Mouse (Mus musculus) limb, embryonic 13.5 days (tissue): ENCODE data around the gene Myl6. TPM values are rescaled to one million over a fixed set of nuclear protein-coding genes. Genes with fewer than 3 reads are reported as not detected.
"Not testable (repeated sequence)": the region's sequence is repeated elsewhere in the genome, so short reads cannot be mapped to it uniquely, and the experiment has no call there.

Experiments
- ATAC-seq: fragments of 200-750 bp; cut with Nextera tagmentation; 2 replicates; pipeline ENCODE4 v1.8.0; 2017; ENCODE audit warnings: low read depth, moderate number of reproducible peaks, moderate TSS enrichment; ENCODE audit not compliant: low FRiP score
- H3K27ac ChIP-seq: fragments of 300-500 bp; sonication (generic); 2 replicates; pipeline ENCODE4 v1.5.1; 2015; ENCODE audit warnings: inconsistent platforms, mild to moderate bottlenecking, moderate library complexity
- H3K27me3 ChIP-seq: fragments of 300-500 bp; sonication (generic); 2 replicates; pipeline ENCODE4 v1.6.1; 2015; ENCODE audit warnings: mild to moderate bottlenecking, inconsistent platforms
- H3K36me3 ChIP-seq: fragments of 300-500 bp; sonication (generic); 2 replicates; pipeline ENCODE4 v1.6.1; 2015; ENCODE audit warnings: inconsistent platforms, mild to moderate bottlenecking, moderate library complexity
- H3K4me1 ChIP-seq: fragments of 300-500 bp; sonication (generic); 2 replicates; pipeline ENCODE4 v1.6.1; 2015; ENCODE audit warnings: inconsistent platforms
- H3K4me2 ChIP-seq: fragments of 300-500 bp; sonication (generic); replicated peaks from 2 replicates; pipeline ENCODE4 v1.6.1; 2015; ENCODE audit warnings: inconsistent platforms, mild to moderate bottlenecking, moderate library complexity
- H3K4me3 ChIP-seq: fragments of 300-500 bp; sonication (generic); 2 replicates; pipeline ENCODE4 v1.5.1; 2015; ENCODE audit warnings: moderate library complexity, mild to moderate bottlenecking, inconsistent platforms
- H3K9ac ChIP-seq: fragments of 300-500 bp; sonication (generic); 2 replicates; pipeline ENCODE4 v1.6.1; 2015; ENCODE audit warnings: mild to moderate bottlenecking, inconsistent platforms
- H3K9me3 ChIP-seq: fragments of 300-500 bp; sonication (generic); 2 replicates; pipeline ENCODE4 v1.6.1; 2016; ENCODE audit warnings: inconsistent platforms
- WGBS: fragments of 180-500 bp; shearing (Covaris S2); methylation state at CpG from one replicate; pipeline ENCODE4 v1.1.7; 2015; 5-methylcytosine and 5-hydroxymethylcytosine counted together
- polyA plus RNA-seq: library from polyadenylated mRNA; unstranded; fragments of >200 nt; fragmentation: Nextera tagmentation; extraction: Ambion mirVana; gene quantifications from 2 replicates; pipeline ENCODE4 v1.2.1, GENCODE M21; 2015

The Myl6 gene
- polyA plus RNA-seq, 1 experiment from 2014 or later = 1,077 TPM

DNA sequence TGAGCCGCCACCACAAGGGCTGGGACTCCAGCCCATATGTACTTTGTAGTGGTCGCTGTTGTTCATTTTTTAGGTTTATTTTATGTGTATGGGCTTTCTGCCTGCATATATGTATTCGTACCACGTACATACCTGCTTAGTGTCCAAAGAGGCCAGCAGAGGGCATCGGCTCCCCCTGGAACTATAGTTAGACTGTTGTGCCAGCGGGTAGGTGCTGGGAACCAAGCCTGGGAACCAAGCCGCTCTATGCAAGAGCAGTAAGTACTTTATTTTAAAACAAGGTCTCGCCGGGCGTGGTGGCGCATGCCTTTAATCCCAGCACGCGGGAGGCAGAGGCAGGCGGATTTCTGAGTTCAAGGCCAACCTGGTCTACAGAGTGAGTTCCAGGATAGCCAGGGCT is 12.0 kb upstream of the Myl6 start:
- H3K27ac ChIP-seq = no peak overlapping the region
- no peak for ATAC-seq
- H3K9ac ChIP-seq = no peak overlapping the region

GRCm38 (mm10) chr10:128505371-128505667 is 11.4 kb upstream of the Myl6 start:
- not testable (repeated sequence) for H3K9me3 ChIP-seq, H3K27me3 ChIP-seq, H3K9ac ChIP-seq, H3K27ac ChIP-seq, ATAC-seq, H3K4me2 ChIP-seq, H3K4me3 ChIP-seq, H3K4me1 ChIP-seq
- peaks cover 17% of the 10 kb centered on the region for H3K36me3 ChIP-seq
- 88% methylated on average over 5 of the region's 5 CpGs for WGBS

More for the DNA sequence above, 12.0 kb upstream of the Myl6 start:
- Histone ChIP-seq H3K27me3 (no peaks in the 10 kb centered on the region), H3K9me3 (0 out of 2 replicates have a peak, but pooled peaks cover 2% of the 10 kb centered on the region), H3K4me1 (no peaks in the 10 kb centered on the region), H3K4me3 (no peak overlapping the region), H3K36me3 (peaks cover 23% of the 10 kb centered on the region), H3K4me2 (no peak overlapping the region)
- 94% methylated on average over 14 of the region's 14 CpGs for WGBS

GRCm38 (mm10) chr10:128504641-128505370 is 10.9 kb upstream of the Myl6 start:
- WGBS = 74% methylated on average over 9 of the region's 9 CpGs
- Histone ChIP-seq H3K27me3 (no peaks in the 10 kb centered on the region), H3K4me2 (no peak overlapping the region), H3K9me3 (0 out of 2 replicates have a peak, but pooled peaks cover 2% of the 10 kb centered on the region), H3K9ac (no peak overlapping the region), H3K27ac (no peak overlapping the region), H3K4me1 (0 out of 2 replicates have a peak, but pooled peaks cover under 1% of the 10 kb centered on the region), H3K36me3 (peaks cover 12% of the 10 kb centered on the region; the same call in 1 of the 2 replicates), H3K4me3 (no peak overlapping the region)
- no peak for ATAC-seq

DNA sequence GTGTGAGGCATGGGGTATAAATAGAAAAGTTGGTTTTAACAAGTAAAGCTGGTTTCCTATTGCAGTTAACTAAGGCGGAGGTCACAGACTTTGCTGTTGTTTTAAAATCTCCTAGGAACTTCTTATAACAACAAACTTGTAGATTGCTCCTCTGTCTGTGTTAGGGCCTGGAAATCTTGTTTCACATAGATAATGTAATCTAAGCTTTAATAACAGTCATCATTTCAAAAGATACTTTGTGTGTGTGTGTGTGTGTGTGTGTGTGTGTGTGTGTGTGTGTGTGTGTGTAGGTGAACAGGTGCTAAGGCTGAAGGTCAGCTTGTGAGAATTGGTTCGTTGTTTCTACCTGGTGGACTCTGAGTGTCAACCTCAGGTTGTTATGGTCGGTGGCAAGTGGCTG is 10.1 kb upstream of the Myl6 start:
- no peak overlapping the region for H3K27ac ChIP-seq
- WGBS = 70% methylated on average over 3 of the region's 3 CpGs
- no peak for ATAC-seq
- no peak overlapping the region for H3K4me2 ChIP-seq
- H3K4me3 ChIP-seq = no peak overlapping the region
- H3K9me3 ChIP-seq = 0 out of 2 replicates have a peak, but pooled peaks cover 2% of the 10 kb centered on the region
- H3K27me3 ChIP-seq = no peaks in the 10 kb centered on the region
- peaks cover 6% of the 10 kb centered on the region; the same call in 1 of the 2 replicates for H3K4me1 ChIP-seq
- peaks cover 4% of the 10 kb centered on the region; the same call in 1 of the 2 replicates for H3K36me3 ChIP-seq
- H3K9ac ChIP-seq = no peak overlapping the region

GRCm38 (mm10) chr10:128503532-128503931 is 9.6 kb upstream of the Myl6 start:
- H3K4me1 ChIP-seq = peaks cover 6% of the 10 kb centered on the region; the same call in 1 of the 2 replicates
- no peak overlapping the region for H3K4me3 ChIP-seq
- 66% methylated on average over 8 of the region's 8 CpGs for WGBS
- H3K9ac ChIP-seq = no peak overlapping the region
- H3K36me3 ChIP-seq = peaks cover 4% of the 10 kb centered on the region; the same call in 1 of the 2 replicates
- H3K4me2 ChIP-seq = no peak overlapping the region
- H3K27me3 ChIP-seq = no peaks in the 10 kb centered on the region
- ATAC-seq = no peak
- 0 out of 2 replicates have a peak, but pooled peaks cover 2% of the 10 kb centered on the region for H3K9me3 ChIP-seq
- H3K27ac ChIP-seq = no peak overlapping the region

DNA sequence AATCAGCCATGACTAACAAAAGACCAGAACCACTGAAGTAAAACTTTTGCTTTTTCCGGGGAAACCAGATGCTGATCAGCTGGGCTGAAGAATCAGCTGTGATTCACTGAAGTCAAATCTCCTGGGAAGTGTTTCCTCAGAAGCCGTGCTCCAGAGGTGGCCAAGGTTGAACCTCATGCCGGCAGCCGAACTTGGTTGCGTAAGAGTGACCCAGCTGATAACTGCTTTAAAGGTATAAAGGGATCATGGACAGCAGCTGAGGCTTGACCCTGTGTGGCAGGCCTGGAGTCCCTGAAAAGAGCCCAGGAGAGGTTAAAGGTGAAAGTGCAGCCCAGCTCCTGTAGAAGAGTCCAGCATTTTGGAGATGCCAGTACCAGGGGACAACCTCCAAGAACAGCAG is 8.4 kb upstream of the Myl6 start:
- Histone ChIP-seq H3K27me3 (no peaks in the 10 kb centered on the region), H3K9ac (0 out of 2 replicates have a peak overlapping the region, but pooled peaks have one; percentile 19), H3K36me3 (peaks cover 4% of the 10 kb centered on the region; the same call in 1 of the 2 replicates), H3K4me2 (no peak overlapping the region), H3K4me1 (peaks cover 13% of the 10 kb centered on the region; the same call in 1 of the 2 replicates), H3K27ac (no peak overlapping the region), H3K4me3 (no peak overlapping the region), H3K9me3 (0 out of 2 replicates have a peak, but pooled peaks cover 2% of the 10 kb centered on the region)
- no peak for ATAC-seq
- WGBS = 75% methylated on average over 5 of the region's 5 CpGs

DNA sequence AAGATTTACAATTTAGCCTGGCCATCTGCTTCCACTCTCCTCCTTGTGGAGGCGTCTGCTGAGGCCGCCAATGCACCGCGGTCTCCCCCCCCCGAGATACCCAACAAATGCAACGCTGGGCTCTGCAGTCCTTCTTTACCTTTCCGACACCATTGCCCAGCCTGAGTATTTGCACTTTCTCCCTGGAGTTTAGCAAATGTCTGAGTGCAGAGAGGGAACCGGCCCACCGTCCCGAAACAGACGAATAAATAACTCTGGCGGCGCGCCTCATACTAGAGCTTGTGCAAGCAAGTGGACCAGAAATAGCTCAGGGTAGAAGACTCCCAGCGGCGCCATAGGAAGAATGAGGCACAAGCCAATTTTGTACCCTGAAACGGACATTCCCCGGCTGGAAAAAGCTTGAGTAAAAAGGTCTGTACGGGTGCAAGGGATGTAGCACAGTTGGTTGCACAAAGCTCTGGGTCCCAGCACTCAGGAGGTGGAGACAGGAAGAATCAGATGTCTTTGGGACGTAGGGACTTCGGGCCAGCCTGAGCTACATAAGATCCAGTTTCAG is 5.2 kb upstream of the Myl6 start:
- peak; percentile 30 for ATAC-seq
- peak overlapping the region; percentile 77 for H3K4me2 ChIP-seq
- H3K27ac ChIP-seq = peak overlapping the region; percentile 89
- 2% methylated on average over 21 of the region's 21 CpGs for WGBS
- H3K4me1 ChIP-seq = peaks cover 24% of the 10 kb centered on the region
- H3K9me3 ChIP-seq = no peaks in the 10 kb centered on the region
- no peaks in the 10 kb centered on the region for H3K27me3 ChIP-seq
- peak overlapping the region; percentile 66 for H3K9ac ChIP-seq
- H3K4me3 ChIP-seq = peak overlapping the region; percentile 59
- no peaks in the 10 kb centered on the region for H3K36me3 ChIP-seq

GRCm38 (mm10) chr10:128498590-128498989 is 4.6 kb upstream of the Myl6 start, which contains the start of gene Myl6b:
Myl6b (minus strand) TSS chr10:128498685.
- Histone ChIP-seq H3K27ac (peak within 1 kb of the TSS; percentile 89), H3K9ac (peak within 1 kb of the TSS; percentile 66), H3K4me3 (peak within 1 kb of the TSS; percentile 59), H3K4me1 (peaks cover 24% of the 10 kb centered on the region), H3K4me2 (peak within 1 kb of the TSS; percentile 77), H3K27me3 (no peaks in the 10 kb centered on the region), H3K9me3 (no peaks in the 10 kb centered on the region), H3K36me3 (no peaks in the 10 kb centered on the region)
- under 1% methylated on average over 27 of the region's 27 CpGs for WGBS
- ATAC-seq = peak; percentile 83

- Histone ChIP-seq H3K9me3 (no peaks in the 10 kb centered on the region), H3K9ac (no peak overlapping the region), H3K4me2 (no peak overlapping the region; the same call in 1 of the 2 replicates), H3K36me3 (no peaks in the 10 kb centered on the region), H3K4me1 (peaks cover 28% of the 10 kb centered on the region), H3K4me3 (no peak overlapping the region), H3K27me3 (no peaks in the 10 kb centered on the region), H3K27ac (peak overlapping the region; percentile 33; the same call in 1 of the 2 replicates)
- ATAC-seq = no peak
- 40% methylated on average over 6 of the region's 6 CpGs for WGBS
These were observed 3.3 kb upstream of the Myl6 start for GRCm38 (mm10) chr10:128497134-128497737.

GRCm38 (mm10) chr10:128496509-128497077 is 2.6 kb upstream of the Myl6 start:
- H3K27me3 ChIP-seq = no peaks in the 10 kb centered on the region
- peaks cover 34% of the 10 kb centered on the region for H3K4me1 ChIP-seq
- 32% methylated on average over 6 of the region's 6 CpGs for WGBS
- peak overlapping the region; percentile 25; the same call in 1 of the 2 replicates for H3K4me2 ChIP-seq
- no peak overlapping the region for H3K9ac ChIP-seq
- 0 out of 2 replicates have a peak overlapping the region, but pooled peaks have one; percentile 5 for H3K4me3 ChIP-seq
- H3K9me3 ChIP-seq = no peaks in the 10 kb centered on the region
- ATAC-seq = no peak
- peak overlapping the region; percentile 33; the same call in 1 of the 2 replicates for H3K27ac ChIP-seq
- peaks cover 5% of the 10 kb centered on the region for H3K36me3 ChIP-seq

- H3K4me2 ChIP-seq = 0 out of 2 replicates have a peak overlapping the region, but pooled peaks have one; percentile 25
- WGBS = 71% methylated on average over 4 of the region's 4 CpGs
- no peak overlapping the region for H3K27ac ChIP-seq
These were observed 2.0 kb upstream of the Myl6 start for GRCm38 (mm10) chr10:128495903-128496302.

More at GRCm38 (mm10) chr10:128495903-128496302, 2.0 kb upstream of the Myl6 start:
- no peak overlapping the region for H3K9ac ChIP-seq
- peaks cover 11% of the 10 kb centered on the region for H3K36me3 ChIP-seq
- H3K9me3 ChIP-seq = no peaks in the 10 kb centered on the region
- H3K4me3 ChIP-seq = peak overlapping the region; percentile 5; the same call in 1 of the 2 replicates
- H3K27me3 ChIP-seq = no peaks in the 10 kb centered on the region
- ATAC-seq = no peak
- H3K4me1 ChIP-seq = peaks cover 41% of the 10 kb centered on the region
